Mouse (Mus musculus) thymus, adult 2 months (tissue): Measurements from ENCODE around the gene C530008M17Rik.

ENCODE experiments used
- CTCF ChIP-seq: fragments of 200-500 bp; IDR thresholded peaks from 2 replicates; pipeline ENCODE4 v1.5.1; 2012; ENCODE audit warnings: mild to moderate bottlenecking, control low read depth, low read length, moderate library complexity, borderline replicate concordance; ENCODE audit not compliant: control insufficient read depth, poor library complexity, insufficient read depth; ENCODE audit errors: extremely low read depth
- POLR2A ChIP-seq: fragments of 200-500 bp; IDR thresholded peaks from 2 replicates; pipeline ENCODE4 v1.6.1; 2012; ENCODE audit warnings: mild to moderate bottlenecking, low read length, control low read depth, moderate library complexity; ENCODE audit not compliant: control insufficient read depth, poor library complexity, insufficient read depth; ENCODE audit errors: extremely low read depth

- TF ChIP-seq CTCF: no peak
- TF ChIP-seq POLR2A: no peak
Measured at GRCm38 (mm10) chr5:76726518-76727103, 70.3 kb downstream of the C530008M17Rik start.
